Mouse (Mus musculus): ENCODE measurements around the gene Strc. TPM values are rescaled to one million over a fixed set of nuclear protein-coding genes. Genes with fewer than 3 reads are reported as not detected.

The Strc gene
- polyA plus RNA-seq, 1 experiment = 0.78 TPM

DNA sequence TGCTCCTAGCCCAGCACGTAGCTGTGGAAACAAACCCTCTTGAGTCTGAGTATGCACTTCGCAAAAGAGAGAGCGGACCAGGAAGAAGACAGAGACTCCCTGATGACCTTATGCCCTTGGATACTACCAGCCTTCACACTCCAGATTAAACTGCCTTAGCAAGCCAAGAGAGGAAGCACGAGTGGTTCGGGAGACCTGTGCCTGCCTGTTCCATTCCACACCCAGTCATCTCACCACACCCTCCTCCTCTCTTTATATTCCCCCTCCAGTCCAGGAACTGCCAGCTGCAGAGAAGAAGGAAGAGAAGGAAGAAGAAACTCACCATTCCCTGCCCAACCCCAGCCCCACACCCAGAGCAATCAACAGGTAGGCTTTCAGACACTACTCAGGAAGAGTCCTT lies 29.5 kb downstream of the Strc start, which contains the start of gene Ckmt1:
TSS of gene Ckmt1 (plus strand) at position 221 of the 400 bp plus-strand sequence.
- no peak for DNase-seq (ENCODE audit: extremely low spot score in 1 of 2, low spot score in 1 of 2)

DNA sequence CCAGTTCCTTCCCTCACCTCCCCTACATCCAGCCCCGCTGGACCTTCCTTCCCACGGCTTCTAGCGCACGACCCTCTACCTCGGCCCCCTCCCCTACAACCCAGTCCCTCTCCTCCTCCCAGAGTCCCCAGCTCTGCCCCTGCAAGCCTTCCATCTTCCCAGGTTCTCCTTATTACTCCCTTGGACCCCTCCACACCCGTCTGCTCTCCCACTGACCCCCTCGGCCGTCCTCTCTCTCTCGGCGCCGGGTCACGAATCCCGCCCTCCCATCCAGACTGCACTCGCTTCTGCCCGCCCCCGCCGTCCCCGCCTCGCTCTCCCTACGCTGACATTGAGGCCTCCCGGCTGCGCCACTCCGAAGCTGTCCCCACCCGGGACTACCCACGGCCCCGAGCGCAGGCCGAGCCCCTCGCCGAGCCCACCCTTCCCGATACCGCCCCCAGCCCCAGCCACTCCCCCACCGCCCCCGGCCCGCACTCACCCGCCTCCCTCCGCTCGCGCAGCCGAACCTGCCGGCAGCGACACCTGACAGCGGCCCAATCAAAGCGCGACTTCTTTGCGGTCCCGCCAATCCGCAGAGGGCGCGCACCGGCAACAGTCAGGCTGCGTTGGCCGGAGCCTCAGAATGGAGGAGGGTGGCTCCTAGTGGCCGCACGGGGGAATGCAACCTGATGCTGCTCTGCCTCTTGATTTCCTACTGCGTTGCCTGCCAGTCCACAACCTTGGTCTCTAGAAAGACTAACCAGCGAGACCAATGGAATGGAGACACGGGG lies 32.0 kb downstream of the Strc start, which contains the start of gene Ppip5k1:
TSS of gene Ppip5k1 (minus strand) at position 577 of the 773 bp plus-strand sequence.
- peak; percentile 96 to 99 for DNase-seq (ENCODE audit: extremely low spot score in 1 of 2, low spot score in 1 of 2)

DNA sequence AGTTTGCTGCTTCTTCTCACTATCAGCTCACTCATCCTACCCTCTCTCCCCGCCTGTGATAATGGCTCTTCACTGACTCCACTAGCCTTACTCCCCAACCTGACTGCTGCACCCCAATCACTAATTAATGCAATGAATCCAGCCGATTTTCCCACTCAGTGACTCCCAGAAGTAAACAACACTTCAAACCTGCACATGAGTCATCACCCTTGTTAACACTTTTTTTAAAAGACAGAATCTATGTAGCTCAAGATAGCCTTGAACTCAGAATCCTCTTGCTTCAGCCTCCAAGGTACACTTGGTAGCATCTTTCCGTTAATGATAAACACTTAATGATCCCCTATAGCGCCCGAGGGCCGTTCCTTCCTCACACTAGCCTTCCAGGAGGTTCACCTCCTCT lies 32.6 kb downstream of the Strc start:
- DNase-seq (ENCODE audit: extremely low spot score in 1 of 2, low spot score in 1 of 2) = peak in 1 of 2 experiments; percentile 31

DNA sequence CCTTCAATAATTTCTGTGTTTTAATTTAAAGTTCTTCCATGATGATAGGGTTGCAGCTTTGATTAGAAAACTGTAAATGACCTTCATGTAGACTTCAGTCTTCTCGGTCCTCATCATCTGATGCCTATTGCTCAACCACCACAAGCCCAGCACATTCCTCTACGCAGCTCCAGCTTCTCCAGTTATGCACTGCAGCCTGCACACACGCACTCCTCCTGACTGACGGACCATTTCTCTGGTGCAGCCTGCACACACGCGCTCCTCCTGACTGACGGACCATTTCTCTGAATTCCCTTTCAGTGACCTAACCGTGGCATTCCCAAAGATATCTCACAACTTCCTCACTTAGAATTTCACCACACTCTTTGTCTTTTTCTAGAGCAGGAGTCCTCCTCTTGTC lies 33.8 kb downstream of the Strc start:
- no peak for DNase-seq (ENCODE audit: extremely low spot score in 1 of 2, low spot score in 1 of 2)

DNA sequence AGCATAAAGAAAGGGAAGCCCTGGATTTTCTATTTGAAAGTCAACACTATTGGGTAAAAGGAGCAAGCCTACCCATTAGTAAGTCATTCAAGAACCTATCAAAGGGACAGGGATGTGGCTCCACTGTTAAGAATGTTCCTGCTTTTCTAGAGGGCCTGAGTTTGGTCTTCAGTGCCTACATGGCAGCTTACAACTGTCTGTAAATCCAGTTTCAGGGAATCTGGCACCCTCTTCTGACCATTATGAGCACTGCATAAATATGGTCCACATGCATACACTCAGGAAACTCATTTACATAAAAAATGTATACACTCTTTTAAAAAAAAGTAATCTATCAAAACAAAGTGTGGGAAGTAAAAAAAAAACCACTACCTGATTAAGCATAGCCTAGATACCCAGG lies 47.9 kb downstream of the Strc start:
- no peak for DNase-seq (ENCODE audit: extremely low spot score in 1 of 2, low spot score in 1 of 2)

DNA sequence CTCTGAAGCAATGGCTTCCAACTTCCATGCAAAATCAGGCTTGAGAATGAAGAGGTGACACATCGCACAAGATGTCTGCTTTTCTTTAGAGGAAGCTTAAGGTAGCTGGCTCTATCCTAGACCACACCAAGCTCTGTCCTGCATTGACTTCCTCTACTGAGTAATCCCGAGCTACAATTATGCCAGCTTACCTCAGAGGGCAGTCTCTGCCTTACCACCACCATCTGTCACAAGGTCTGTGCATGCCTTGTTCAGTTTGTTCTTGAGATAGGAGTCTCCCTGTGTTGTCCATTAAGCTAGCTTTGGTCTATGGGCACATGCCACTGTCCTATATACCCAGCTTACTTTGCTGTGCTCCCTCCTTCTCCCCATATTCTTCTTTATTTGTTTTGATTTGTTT lies 57.5 kb downstream of the Strc start:
- no peak for DNase-seq (ENCODE audit: extremely low spot score in 1 of 2, low spot score in 1 of 2)

DNA sequence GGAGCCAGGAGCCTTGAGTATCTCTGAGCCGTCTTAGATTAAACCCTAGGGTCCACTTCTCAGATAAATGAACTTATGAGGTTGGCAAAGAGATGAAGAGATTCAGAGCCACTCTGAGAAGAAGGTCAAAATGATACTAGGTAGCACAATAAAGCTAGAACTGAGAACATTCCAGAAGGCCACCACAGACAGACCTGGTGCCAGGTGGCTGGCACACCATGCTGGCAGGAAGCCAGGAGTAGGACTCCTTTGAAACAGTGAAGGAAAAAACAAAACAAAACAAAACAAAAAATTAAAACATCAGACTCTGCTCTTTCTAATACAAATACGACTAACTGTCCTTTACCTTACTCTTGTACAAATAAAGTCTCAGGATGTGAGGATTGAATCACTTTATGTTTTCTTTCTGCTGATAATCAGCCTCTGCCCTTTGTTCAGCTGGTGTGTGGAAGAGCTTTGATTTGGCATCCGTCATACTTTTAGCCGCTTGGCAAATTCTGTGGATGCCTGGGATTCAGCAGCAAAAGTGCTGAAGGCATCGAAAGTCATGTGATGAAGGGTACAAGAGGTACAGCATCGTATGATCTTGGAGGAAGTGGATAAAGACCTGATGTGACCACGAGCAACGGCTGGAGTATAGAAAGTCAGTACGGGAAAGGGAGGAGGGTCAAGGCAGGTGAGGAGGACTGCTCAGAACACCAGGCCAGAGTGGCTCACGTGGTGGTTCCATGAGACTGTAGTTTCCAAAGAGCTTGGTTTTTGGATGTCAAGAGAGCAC lies 63.1 kb downstream of the Strc start:
- no peak for DNase-seq (ENCODE audit: extremely low spot score in 1 of 2, low spot score in 1 of 2)

DNA sequence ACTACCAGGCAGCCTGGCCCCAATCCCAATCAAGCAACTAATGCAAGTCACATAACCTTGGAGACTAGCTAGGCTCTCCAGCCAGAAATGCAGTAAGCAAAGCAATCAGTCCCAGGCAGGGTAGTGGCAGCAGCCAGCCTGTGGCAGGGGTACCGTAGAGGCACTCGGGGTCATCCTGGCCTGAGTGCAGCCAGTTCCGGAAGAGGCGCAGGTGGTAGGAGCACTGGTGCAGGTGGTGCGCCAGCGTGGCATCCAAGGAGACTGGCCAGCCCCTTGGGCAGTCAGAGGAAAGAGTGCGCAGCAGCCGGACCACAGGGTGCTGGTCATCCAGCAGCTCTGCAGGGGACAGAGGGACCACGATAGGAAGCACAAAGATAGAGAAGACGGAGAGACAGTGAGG lies 63.9 kb downstream of the Strc start:
- DNase-seq (ENCODE audit: extremely low spot score in 1 of 2, low spot score in 1 of 2) = no peak

DNA sequence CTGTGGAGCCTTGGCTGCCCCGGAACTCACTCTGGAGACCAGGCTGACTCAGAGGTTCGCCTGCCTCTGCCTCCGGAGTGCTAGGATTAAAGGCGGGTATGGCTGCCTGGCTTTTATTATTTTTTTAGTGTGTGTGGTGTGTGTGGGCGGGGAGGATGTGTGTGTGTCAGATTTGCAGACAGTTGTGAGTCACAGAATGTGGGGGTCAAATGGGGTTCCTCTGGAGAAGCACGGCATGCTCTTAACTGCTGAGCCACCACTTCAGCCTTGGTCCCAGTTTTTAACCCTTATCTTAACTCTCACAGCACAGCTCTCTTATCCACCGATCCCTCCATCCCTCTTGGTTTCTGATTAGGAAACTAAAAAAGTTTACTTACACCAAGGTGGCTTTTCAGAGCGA lies 70.7 kb downstream of the Strc start:
- no peak for DNase-seq (ENCODE audit: extremely low spot score in 1 of 2, low spot score in 1 of 2)

Other genes with a start within 250 kb of the Strc start
- 21.2 and 22.5 TPM in 2 replicates for gene Adal, start 246.7 kb downstream of the Strc start, polyA plus RNA-seq (2012; rRNA removed)
- gene Lcmt2, start 246.5 kb downstream of the Strc start, polyA plus RNA-seq (2012; rRNA removed) = 5.1 and 6.1 TPM in 2 replicates
- 32.1 and 34.7 TPM in 2 replicates for gene Tubgcp4, start 216.5 kb downstream of the Strc start, polyA plus RNA-seq (2012; rRNA removed)
- gene Zscan29, start 216.0 kb downstream of the Strc start, polyA plus RNA-seq (2012; rRNA removed) = 3.8 and 4.0 TPM in 2 replicates
- 77.5 and 90.7 TPM in 2 replicates for gene Trp53bp1, start 115.8 kb downstream of the Strc start, polyA plus RNA-seq (2012; rRNA removed)
- gene Map1a, start 97.6 kb downstream of the Strc start, polyA plus RNA-seq (2012; rRNA removed) = 212 and 218 TPM in 2 replicates
- gene Ppip5k1, start 31.8 kb downstream of the Strc start, polyA plus RNA-seq (2012; rRNA removed) = 96.5 and 104 TPM in 2 replicates
- gene Ckmt1, start 29.5 kb downstream of the Strc start, polyA plus RNA-seq (2012; rRNA removed) = 224 and 248 TPM in 2 replicates
- gene Pdia3, start 26.6 kb upstream of the Strc start, polyA plus RNA-seq (2012; rRNA removed) = 102 TPM in 2 replicates
- gene Catsper2, start 26.6 kb upstream of the Strc start, polyA plus RNA-seq (2012; rRNA removed) = 8.4 and 8.6 TPM in 2 replicates
- gene Ell3, start 57.1 kb upstream of the Strc start, polyA plus RNA-seq (2012; rRNA removed) = 0.60 and 1.3 TPM in 2 replicates
- gene Serf2, start 62.0 kb upstream of the Strc start, polyA plus RNA-seq (2012; rRNA removed) = 357 and 519 TPM in 2 replicates
- 35.6 and 35.9 TPM in 2 replicates for gene Hypk, start 66.1 kb upstream of the Strc start, polyA plus RNA-seq (2012; rRNA removed)
- gene Serinc4, start 69.6 kb upstream of the Strc start, polyA plus RNA-seq (2012; rRNA removed) = 0.55 and 1.4 TPM in 2 replicates
- gene Mfap1b, start 86.9 kb upstream of the Strc start, polyA plus RNA-seq (2012; rRNA removed) = 36.0 and 38.5 TPM in 2 replicates
- gene Mfap1a, start 119.5 kb upstream of the Strc start, polyA plus RNA-seq (2012; rRNA removed) = 19.4 and 19.9 TPM in 2 replicates
- gene Wdr76, start 119.6 kb upstream of the Strc start, polyA plus RNA-seq (2012; rRNA removed) = 3.5 and 4.2 TPM in 2 replicates

All from frontal cortex, adult 2 months (tissue).